Mouse (Mus musculus) left cerebral cortex, adult 18-20 months (tissue): ENCODE measurements around the gene Scyl2. TPM values are rescaled to one million over a fixed set of nuclear protein-coding genes. Genes with fewer than 3 reads are reported as not detected.

ENCODE experiments used
- DNase-seq, 2 experiments: peaks; one replicate each; pipeline ENCODE4 v3.0.0; 2021 to 2022; ENCODE audit warnings: low spot score in 2 of 2, mixed read lengths in 1 of 2
- total RNA-seq, 2 experiments: library from RNA; stranded (reverse); gene quantifications; 2 replicates each; pipeline ENCODE4 v1.2.3; 2021

The Scyl2 gene
- total RNA-seq, 2 experiments from 2014 or later: 32.2 to 34.6 TPM

DNA sequence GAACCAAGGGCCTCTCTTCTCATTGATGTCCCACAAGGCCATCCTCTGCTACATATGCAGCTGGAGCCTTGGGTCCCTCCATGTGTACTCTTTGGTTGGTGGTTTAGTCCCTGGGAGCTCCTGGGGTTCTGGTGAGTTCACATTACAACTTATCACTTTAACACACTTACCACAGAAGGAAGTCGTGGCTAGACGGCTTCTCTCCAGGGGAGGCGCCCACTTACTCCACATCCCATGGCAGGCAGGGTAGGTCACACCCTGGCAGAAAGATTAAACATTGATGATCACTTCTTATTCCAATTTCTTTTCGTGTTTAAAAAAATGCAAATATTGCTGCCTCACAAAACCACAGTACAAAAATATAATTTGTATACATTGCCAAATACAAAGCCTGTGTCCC lies 88.8 kb downstream of the Scyl2 start:
- DNase-seq: no peak

DNA sequence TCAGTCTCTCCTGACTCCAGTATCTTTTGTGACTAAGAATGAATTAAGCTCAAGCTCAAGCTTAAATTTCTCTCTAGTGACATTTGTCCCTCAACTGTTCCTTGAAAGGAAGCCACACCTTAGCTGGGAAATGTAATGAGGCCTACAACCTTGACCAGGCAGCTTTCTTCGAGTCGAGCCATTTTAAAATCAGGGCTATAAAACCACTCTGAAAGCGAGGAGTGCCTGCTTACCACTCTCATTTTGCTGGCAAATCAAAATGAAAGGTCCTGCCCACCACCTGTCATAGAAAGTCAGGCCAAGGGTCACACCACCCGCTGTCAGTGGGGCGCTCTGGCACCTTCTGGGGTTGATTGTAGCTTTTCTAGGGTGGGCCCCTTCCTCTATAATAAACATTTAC lies 90.2 kb downstream of the Scyl2 start:
- no peak for DNase-seq

DNA sequence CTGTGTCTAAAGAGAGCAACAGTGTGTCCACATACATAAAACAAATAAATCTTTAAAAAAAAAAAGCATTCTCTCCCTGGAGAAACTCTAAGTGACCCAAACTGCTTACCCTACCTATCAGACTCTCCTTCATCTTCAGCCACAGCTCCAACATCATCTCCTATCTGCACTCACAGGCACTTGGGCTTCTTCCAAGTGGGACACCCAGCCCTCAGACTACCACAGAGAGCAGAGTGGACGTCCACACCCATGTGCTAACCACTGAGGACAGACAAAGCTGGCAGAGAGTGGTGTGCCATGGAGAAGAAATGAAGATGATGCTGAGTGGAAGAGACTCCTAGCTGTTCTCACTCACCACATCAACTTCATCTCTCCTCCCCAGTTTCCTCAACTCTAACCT lies 90.6 kb downstream of the Scyl2 start:
- DNase-seq: no peak

DNA sequence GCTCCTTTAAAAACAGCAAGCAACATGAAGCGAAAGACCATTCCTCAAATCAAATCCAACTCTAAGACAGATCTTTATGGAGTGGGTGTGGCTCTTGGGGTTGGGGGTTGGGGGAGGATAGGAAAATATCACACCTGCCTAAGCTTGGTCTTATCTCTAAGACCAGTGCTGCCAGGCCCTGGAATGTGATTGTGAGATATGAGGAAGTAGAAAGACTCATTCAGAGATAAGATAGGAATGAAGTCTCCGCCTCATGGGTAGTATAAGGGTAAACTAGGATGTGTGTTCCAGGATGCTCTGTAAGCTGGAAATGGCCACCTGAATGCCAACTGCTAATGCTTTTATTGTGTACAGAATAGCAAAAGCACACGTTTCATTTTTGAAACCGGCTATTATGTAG lies 91.8 kb downstream of the Scyl2 start:
- DNase-seq: no peak

DNA sequence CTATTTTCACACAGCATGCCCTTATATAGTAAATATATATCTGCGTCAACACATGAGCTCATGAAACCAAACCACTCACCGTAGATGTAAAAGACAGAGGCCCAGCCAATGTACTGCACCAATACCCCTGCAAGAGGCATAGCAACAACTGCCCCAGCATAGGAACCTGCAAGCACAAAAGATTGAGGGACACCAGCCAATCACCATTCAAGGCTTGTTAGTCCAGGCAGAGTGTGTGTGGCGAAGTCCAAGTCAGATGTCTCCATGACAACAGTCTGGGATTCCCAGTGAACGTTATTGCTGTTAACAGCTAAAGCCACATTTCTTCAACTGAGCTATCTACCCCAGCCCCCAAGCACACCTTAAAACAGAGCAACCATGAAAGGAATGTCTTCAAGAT lies 93.3 kb downstream of the Scyl2 start:
- no peak for DNase-seq

DNA sequence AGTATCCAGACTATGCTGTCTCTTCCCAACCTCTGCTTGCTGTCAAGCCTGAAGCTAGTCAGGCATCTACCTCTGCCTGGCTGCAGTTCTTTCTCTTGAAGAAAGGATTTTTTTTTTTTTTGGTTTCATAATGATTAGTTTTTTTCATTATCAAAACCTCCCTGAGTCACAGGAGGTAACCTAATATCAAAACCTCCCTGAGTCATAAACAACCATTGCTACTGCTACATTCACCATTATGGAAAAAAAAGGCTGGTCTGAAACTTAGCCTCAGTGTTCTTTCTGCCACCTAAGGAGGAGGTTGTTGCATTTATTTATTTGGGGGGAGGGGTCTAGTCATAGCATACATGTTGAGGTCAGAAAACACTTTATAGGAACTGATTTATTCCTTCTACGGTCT lies 96.2 kb downstream of the Scyl2 start:
- DNase-seq: no peak

Other genes starting within 250 kb of the Scyl2 start
- 1 to 10 TPM; 2.1 to 2.3 TPM for gene Gas2l3, start 242.3 kb downstream of the Scyl2 start, total RNA-seq
- gene Nr1h4, start 152.7 kb downstream of the Scyl2 start, total RNA-seq: under 1 TPM in 1 of 2 experiments, not detected in 1; 0.21 TPM
- 1 to 10 TPM; 2.3 to 2.8 TPM for gene Slc17a8, start 65.0 kb downstream of the Scyl2 start, total RNA-seq
- gene Actr6, start 46.0 kb upstream of the Scyl2 start, total RNA-seq: 10 to 100 TPM; 19.4 to 21.0 TPM
- gene Uhrf1bp1l, start 58.7 kb upstream of the Scyl2 start, total RNA-seq: 10 to 100 TPM; 77.1 to 81.1 TPM
- 100 to 1,000 TPM; 437 to 438 TPM for gene Anks1b, start 187.2 kb upstream of the Scyl2 start, total RNA-seq